Mouse (Mus musculus) megakaryocyte, embryonic 14.5 days (primary cell): ENCODE measurements around the gene Trmt1.

ENCODE experiments used
- FLI1 ChIP-seq: IDR thresholded peaks from 2 replicates; pipeline ENCODE4 v1.6.1; 2012; ENCODE audit warnings: low read length, inconsistent platforms, mixed read lengths
- GATA1 ChIP-seq: IDR thresholded peaks from 3 replicates; pipeline ENCODE4 v1.6.1; 2012; ENCODE audit warnings: mixed read lengths, low read length, inconsistent platforms, borderline replicate concordance

DNA sequence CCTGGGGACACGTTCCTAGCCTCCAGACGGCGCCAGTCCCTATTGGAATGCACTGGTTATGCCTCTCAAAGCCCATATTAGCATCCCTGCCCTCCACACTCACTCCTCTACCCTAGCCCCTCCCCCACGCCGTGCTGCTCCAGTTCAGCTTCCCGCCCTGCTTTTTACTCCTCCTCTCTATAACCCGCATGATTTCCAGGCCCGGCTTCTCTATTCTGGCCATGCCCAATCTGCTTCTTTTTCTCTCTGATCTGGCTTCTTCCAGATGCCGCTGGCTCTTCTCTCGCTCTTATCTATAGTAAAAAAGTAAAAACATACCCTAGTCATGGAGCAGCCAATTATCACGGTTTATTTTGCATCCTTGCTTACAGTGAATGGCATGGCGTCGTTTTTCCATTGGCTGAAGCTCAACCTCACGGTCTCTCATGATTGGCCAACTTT is 38.6 kb upstream of the Trmt1 start:
- no peak for TF ChIP-seq GATA1
- TF ChIP-seq FLI1, result no peak
